Mouse (Mus musculus) ovary, postnatal 10 days (tissue): ENCODE results near the gene Cpsf4.
A peak's percentile ranks its signal among the peaks of the same experiment; 100 is the strongest.
"Not testable (repeated sequence)": the region's sequence is repeated elsewhere in the genome, so short reads cannot be mapped to it uniquely, and the experiment has no call there.

Experiments
- DNase-seq: peaks from one replicate; pipeline ENCODE4 v3.0.0; 2022; ENCODE audit warnings: low spot score

Cpsf4 gene

DNA sequence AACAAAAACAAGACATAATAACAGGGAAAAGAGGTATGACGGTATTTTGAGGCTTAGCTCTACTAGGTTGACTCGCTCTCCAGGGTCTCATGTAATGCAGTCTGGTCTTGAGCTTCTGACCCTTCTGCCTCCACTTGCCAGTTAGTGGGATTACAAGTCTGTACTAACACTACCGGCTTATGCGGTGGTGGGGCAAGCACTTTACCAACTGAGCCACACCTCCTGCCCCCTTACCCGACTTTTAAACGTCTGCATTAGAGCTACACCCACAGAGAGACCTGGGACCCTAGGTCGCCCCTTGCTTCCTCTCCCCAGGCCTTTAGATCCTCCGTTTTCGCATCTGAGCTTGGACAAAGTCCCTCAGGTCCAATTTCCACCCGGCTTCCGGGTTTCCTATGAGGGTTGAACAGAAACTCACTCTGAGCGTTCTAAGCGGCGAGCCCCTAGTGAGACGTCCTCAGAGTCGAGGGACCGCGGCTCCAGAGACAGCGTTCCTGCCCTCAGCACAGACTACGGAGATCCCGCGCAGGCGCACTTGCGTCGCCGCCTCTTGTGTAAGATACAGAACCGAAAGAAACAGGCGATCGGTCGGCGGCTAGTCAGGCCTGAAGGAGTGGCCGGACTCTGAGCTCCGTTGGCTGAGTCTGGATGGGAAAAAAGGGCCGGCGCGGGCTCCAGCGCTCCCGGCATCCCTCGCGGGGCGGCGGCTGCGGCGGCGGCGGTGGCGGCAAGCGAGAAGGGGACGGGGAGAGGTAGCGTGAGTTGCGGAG, at the start of gene Cpsf4, which contains the start of gene Ptcd1:
Gene Cpsf4, plus strand, starts transcription at position 678 of the 770 bp plus-strand sequence.
Gene Ptcd1, minus strand, starts transcription at position 573 of the 770 bp plus-strand sequence.
- peak; percentile 93 for DNase-seq

DNA sequence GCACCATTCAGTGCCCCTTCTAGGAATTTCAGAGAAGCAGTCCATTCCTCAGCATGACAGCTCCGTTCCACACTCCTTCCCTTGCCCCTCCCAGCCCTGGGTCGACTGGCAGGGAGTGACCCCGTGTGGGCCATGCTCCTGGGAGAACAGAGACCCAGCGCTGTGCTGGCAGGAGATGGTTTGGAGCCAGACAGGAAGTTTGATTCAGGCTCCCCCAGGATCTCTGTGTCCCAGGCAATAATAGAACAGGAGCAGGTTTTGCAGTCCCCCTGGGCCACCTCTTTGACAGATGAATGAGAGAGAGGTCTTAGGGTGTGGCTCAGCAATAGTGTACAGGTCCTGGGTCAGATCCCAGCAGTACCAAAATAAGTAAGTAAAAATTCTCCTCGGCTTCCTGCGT, 49.0 kb upstream of the Cpsf4 start:
- DNase-seq = no peak

DNA sequence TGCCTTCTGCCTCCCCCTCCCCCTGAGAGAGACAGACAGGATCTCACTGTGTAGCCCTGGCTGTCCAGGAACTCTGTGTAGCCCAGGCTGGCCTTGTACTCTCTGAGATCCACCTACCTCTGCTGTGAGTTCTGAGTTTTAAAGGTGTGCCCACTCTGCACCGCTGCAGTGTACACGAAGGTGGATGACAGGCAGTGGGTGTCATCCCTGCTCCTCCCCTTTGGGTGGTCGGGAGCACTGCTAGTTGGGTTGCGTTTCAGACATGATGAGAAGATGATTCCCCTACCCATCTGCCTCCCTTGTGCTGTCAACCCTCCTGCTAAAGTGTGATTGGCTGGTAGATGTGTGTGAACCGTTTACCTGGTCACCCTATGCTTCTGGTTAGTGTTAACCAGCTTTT, 48.6 kb upstream of the Cpsf4 start:
- no peak for DNase-seq

DNA sequence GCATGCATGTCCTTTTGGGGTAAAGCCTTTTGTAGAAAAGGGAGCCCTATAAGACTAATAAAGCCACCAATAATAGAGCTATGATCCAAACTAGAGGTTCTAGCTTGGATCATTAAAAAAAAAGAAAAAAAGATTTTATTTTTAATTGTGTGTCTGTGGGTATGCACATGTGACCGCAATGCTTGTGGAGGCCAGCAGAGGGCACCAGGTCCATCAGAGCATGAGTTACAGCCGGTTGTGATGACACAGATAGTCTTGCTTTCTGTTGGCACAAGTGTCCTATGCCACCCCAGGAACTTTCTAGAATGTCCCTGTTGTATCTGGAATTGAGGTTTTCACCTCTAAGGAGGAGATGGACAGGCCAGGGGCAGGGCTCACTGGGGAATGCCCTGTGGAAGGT, 47.6 kb upstream of the Cpsf4 start:
- DNase-seq = no peak

DNA sequence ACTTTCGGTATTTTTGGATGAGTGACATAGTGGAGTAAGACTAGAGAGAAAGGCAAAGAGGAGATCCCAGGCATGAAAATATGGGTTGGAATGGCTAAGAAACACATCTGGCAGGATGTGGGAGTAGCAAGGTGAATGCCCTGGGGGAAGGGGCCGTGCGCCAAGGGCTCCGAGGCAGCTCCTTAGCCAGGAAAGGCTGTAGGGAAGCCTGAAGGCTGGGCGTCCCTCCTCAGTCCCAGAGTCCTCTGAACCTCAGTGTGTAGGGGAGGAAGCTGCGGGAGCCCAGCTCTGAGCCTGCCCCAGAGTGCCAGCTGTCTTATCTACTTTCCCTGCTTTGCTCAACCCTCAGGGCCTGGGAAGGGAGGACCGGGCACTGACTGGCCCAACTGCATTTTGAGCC, 46.1 kb upstream of the Cpsf4 start:
- no peak for DNase-seq

DNA sequence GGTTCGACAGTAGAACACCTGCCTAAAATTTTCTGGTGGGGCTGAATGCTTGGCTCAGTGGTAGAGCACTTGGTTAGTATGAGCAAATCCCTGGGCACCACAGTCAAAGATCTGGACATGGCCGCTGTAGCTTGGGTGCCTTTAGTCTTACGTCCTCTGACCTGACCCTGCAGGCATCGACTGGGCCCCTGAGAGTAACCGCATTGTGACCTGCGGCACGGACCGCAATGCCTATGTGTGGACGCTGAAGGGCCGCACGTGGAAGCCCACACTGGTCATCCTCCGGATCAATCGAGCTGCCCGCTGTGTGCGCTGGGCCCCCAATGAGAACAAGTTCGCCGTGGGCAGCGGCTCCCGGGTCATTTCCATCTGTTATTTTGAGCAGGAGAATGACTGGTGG, 43.6 kb upstream of the Cpsf4 start:
- no peak for DNase-seq

DNA sequence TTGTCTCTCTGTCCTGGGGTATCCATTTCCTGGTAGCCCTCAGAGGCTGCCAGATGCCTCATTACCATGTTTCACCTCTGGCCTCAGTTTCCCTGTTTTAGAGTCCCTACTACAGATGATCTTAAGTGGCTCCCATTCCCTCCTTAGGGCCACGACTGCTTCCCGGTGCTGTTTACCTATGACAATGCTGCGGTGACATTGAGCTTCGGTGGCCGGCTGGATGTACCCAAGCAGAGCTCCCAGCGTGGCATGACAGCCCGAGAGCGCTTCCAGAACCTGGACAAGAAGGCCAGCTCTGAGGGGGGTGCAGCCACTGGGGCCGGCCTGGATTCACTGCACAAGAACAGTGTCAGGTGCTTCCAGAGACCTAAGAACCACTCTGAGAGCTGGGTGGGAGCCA, 40.4 kb upstream of the Cpsf4 start:
- DNase-seq = no peak

DNA sequence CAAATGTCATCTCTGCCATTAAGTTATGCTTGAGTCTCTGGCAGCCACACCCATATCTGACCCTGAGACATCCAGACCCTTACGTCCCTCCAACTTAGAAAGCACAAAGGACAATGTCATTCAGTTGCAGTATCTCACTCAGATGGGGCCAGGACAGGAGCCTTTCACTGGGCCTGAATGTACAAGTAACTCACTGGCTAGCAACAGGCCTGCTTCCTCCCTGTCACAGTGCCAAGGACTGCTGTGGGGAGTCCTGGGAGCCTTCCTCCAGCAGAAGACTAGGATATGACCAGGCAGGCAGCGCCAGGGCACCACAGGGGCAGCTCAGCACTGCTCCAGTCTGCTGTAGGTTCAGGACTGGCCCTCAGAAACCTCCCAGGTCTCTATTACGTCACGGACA, 37.9 kb upstream of the Cpsf4 start:
- DNase-seq = no peak

DNA sequence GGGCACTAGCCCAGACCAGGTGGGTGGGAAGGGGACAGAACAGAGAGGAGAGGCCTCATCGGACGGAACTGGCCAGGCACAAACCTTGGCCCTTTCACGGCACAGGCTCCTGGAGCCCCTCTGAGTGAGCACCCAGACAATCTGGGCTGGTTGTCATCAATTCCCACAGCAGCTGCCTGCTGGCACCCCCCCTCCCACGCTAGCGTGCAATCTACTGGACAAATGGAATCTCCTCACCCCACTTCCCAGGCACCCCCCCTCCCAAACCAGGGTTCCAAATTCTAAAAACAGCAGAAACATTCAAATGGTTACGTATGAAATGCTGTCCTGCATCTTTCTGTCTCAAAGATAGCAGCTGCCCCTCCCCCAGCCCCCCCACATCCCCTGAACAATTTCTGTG, 37.2 kb upstream of the Cpsf4 start:
- DNase-seq = not testable (repeated sequence)

DNA sequence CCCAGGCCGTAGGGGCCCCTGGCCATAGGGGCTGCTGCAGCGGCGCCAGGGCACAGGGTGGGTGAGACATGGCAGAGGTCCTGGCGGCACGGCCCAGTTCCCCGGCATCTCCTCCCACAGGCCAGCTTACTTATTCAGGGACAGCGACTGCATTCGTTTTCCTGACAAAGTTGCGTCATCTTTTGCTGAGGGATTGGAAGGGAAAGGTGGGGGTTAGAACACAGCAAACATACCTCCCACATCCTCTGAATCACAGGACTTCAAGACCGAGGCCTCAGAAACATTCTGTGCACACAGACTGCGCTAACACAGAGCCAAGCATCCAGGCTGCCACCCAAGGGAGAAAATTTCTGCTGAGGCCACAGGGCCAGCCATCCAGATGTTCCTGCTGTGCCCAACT, 36.8 kb upstream of the Cpsf4 start:
- DNase-seq = no peak

DNA sequence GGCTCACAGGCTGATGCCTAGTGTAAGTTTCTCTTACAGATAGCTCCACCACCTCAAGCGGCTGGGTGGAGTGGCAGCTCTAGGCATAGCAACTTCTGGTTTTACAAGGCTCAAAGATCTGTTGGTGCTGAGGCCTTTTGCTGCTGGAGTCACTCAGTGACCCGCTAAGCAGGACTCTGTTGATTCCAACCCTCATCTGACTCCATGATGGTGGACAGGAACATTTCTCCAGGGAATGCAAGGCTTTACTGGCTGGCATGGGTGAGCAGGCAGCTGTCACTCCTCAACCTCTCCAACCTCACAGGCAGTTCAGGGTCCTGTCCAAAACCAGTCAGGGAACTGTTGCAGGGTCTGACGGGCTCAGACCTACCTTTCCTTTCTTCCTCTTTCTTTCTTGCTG, 36.0 kb upstream of the Cpsf4 start:
- no peak for DNase-seq

DNA sequence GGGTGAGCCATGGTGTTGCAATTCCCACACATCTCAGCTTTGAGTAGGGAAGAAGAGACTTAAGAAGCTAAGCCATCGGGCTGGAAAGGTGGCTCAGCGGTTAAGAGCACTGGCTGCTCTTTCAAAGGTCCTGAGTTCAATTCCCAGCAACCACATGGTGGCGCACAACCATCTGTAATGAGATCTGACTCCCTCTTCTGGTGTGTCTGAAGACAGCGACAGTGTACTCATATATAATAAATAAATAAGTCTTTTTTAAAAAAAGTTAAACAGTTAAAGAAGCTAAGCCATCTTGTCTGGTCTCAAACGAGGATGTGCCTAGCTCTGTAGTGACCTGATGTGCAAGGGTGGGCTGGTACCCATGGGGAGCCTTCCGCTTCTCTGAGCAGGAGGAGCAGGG, 33.7 kb upstream of the Cpsf4 start:
- DNase-seq = not testable (repeated sequence)

DNA sequence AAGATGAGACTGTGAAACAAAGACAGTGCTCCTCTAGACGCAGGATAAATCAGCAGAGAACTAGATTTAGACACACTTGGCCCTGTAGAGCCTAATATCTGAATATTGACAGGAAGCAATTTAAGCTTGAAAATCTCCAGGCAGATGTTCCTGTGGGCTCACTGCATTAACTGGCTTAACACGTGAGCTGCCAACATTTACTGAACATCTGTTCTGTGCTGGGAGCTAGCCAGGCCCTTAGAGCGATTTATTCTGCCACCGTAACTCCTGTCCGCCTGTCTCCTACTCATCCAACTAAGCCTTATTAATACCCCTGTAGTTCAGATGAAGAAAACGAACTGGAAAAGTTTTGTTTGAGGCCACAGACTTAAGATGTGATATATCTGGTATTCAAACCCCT, 28.2 kb upstream of the Cpsf4 start:
- no peak for DNase-seq

DNA sequence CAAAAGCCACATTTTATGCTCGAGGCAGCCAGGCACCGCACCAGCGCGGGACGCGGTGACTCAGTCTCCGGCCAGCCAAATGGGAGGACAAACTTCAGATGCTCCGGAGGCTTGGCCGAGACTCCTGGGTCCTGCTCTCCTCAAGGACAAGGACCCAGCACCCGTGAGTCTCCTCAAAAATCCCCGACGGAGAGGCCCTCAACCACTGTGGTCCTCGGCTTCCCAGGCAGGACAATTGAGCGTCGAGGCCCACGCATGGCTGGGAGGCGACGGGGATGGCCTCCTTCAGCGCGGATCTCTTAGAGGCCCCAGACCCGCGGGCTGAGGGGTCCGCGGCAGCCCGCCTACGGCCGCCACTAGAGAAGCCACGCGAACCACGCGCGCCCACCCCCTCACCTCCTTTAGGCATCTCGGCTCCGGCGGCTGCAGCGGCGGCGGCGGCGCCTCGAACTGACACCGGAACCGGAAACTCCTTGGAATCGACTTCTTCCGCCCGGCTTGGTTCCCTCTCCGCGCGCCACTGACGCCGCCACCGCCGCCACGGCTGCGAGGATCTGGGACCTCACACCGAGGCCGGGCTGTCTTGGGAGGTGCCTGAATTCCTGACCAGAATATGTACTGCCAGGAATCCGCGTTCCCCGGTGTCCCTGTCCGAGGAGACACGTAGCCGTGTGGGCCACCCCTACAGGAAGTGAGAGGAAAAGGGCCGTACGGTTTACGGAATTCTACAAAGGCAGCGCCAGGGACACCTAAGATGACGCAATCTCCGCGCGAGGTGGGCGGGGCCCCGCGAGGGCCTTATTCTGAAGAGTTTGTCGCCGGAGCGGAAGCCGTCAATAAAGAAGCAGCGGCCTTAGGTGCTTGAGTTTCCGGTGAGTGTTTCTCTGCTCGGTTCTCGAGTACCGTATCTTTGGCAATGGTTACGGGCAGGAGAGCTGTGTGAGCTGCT, 27.2 kb upstream of the Cpsf4 start, which contains the start of the genes Pdap1 and Bud31:
Gene Pdap1, minus strand, starts transcription at position 668 of the 949 bp plus-strand sequence.
Gene Bud31, plus strand, starts transcription at position 792 of the 949 bp plus-strand sequence.
- DNase-seq = peak; percentile 98

DNA sequence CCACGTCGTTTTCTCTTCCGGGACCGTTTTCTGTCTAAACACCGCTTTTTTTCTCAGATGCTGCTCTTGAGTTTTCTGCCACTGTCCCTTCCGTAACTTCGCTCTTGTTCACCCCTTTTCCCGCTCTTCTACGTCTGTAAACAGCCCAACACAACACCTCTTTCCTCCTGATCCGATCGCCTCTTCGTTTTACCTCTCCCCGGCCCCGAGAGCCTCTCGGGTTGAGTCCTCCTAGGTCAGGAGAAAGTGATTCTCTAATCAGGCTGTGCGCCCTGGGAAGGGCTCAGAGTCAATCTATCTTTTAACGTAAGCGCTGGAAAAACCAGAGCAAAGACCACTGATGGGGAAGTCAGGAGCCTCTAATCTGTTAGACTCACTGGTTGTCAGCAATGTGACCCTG, 26.4 kb upstream of the Cpsf4 start:
- no peak for DNase-seq

DNA sequence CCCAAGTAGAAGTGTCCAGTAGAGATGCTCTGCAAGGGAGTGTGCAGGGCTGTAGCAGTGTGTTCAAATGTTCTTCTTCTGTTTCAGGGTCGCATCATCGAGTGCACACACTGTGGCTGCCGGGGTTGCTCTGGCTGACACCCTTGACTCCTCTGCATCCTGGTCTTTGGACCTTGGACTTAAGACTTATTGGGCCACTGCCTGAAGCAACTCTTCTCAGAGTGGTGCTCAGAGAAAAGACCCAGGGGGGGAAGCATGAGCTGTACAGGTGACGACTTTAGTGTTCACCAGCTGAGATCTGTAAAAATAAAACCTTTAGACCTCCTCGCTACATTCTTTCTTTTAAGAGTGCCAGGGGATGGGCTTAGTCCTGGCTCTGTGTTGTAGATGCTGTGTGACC, 19.3 kb upstream of the Cpsf4 start:
- DNase-seq = no peak

DNA sequence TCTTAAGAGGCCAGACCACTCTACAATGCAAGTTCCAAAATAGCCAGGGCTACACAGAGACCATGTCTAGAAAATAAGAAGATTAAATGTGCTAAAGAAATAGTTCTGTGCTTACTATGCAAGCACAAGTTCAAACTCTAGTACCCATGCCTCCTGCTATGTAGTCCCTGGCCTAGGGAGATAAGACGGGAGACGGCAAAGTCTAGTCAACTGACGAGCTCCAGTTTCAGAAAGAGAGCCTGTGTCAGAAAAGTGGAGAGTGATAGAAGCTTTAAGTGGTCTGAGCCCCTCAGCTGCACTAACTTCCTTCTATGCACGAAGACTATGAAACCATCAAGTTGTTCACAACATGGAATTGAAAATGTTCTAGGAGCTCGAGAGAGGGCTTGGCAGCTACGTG, 17.7 kb upstream of the Cpsf4 start:
- no peak for DNase-seq

DNA sequence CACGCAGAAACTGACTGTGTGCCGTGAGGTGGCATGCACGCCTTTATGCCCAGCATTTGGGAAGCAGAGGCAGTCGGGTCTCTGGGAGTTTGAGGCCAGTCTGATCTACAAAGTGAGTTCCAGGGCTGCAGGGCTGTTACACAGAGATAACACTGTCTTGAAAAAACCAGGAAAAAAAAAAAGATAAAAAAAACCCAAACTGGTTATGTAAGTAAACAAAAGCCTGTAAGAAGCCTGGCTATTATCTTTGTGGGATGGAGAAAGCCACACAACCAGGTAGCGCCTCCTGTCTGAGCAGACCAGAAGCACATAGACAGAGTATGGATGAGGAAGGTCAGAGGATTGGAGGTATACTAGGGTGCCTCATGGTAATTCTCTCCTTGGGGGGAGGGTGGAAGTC, 14.3 kb upstream of the Cpsf4 start:
- no peak for DNase-seq

DNA sequence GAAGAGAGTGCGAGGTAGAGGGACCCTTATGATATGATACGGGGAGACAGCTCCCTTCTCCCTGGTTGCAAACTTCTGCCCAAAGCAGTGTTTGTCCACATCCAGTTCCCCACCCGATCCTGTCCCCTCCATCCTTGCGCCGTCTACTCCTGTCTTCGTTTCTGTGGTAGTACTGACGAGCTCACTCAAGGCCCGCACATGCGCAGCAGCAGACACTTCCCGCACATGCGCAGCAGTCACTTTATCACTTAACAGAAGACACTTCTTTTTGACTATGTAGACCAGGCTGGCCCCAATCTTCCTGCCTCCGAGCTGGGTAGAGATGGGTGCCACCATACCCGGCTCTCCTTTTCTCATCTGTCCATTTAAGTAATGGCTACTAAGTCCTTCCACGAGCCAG, 5.7 kb upstream of the Cpsf4 start:
- DNase-seq = no peak

DNA sequence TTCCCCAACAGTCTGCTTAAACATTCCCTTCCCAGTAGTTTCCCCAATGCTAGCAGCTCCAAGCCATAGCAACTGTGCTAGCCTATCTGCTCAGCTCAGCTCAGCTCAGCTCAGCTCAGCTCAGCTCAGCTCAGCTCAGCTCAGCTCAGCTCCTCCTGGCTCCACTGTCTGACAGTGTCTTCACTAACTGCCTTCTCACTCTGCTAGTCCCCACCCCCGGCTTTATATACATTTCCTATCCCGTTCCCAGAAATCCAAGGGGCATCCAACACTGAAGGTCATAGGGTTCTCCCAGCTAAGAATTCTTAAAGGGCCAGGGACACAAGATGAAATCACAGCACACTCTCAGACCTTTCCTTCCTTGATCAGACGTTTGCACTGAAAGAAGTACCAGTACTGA, 2.3 kb upstream of the Cpsf4 start:
- no peak for DNase-seq

DNA sequence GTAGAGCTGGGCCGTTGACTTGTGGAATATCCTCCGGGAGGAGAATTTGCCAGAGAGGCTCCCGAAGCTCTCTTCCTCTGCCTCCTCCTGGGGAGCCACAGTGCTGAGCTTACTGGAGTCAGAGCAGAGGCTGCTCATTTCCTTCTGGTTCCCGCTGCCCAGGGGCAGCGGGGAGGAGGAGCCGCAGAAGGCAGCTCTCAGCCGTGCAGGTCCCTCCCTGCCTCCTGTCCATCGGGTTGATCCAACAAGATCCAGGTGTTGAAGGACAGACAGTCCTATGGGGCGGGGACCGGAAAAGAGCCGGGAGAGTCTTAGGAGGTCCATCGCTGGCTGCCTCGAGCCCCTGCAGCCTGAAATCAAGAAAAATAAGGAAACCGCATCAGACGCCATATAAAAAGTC, 1.8 kb upstream of the Cpsf4 start:
- DNase-seq = no peak

DNA sequence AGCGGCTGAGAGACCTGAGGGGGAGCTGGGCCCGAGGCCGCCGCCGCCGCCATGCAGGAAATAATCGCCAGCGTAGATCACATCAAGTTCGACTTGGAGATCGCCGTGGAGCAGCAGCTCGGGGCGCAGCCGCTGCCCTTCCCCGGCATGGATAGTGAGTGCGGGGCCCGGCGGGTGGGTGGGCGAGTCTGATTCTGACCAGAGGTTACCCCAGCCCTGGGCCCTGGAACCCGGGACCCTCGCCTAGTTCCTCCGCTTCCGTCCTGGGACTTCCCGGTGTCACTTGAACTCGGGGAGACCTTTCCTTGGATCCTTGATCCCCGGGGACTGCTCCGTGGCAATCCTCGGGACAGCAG, 271 bp downstream of the Cpsf4 start:
- no peak for DNase-seq

DNA sequence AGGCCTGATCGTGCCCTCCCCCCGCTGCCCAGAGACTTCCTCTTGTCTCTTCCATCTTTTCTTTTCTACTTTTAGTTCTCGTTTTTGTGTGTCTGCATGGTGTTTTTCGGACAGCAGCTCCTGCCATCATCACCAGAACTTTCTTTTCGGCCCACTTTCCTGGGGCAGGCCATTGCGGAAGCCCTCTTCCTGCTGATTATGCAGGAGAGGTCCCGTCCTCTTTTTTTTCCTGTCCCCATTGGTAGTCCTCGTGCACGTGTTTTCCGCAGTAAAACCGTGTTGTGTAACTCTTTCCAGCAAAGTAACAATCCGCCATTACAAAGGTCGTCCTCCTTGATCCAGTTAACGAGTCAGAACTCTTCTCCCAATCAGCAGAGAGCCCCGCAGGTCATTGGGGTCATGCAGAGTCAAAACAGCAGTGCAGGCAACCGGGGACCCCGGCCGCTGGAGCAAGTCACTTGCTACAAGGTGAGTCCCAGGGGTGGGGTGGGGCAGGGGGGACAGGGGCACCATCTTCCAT, 11.5 kb downstream of the Cpsf4 start:
- DNase-seq = no peak
